Mouse (Mus musculus) c-Kit-positive CD71-positive TER-119-negative erythroid progenitor cells, embryonic 14.5 days (primary cell): ENCODE data around the gene Wdr24.
A peak's percentile ranks its signal among the peaks of the same experiment; 100 is the strongest.
"Not testable (repeated sequence)": the region's sequence is repeated elsewhere in the genome, so short reads cannot be mapped to it uniquely, and the experiment has no call there.

Experiments
- DNase-seq: peaks from one replicate; pipeline ENCODE4 v3.0.0-alpha.2; 2013; ENCODE audit warnings: low read depth

Gene Wdr24

DNA sequence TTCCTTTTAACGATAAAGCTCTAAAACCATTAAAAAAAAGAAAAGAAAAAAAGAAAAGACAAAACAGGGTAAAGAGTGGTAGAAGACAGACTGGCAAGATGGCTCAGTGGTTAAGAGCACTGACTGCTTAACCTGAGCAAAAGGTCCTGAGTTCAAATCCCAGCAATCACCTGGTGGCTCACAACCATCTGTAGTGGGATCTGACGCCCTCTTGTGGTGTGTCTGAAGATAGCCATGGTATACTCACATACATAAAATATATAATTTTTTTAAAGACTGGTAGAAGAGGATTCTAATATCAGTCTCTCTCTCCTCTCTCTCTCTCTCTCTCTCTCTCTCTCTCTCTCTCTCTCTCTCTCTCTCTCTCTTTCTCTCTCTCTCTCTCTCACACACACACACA is 16.0 kb upstream of the Wdr24 start:
- DNase-seq, result not testable (repeated sequence)

DNA sequence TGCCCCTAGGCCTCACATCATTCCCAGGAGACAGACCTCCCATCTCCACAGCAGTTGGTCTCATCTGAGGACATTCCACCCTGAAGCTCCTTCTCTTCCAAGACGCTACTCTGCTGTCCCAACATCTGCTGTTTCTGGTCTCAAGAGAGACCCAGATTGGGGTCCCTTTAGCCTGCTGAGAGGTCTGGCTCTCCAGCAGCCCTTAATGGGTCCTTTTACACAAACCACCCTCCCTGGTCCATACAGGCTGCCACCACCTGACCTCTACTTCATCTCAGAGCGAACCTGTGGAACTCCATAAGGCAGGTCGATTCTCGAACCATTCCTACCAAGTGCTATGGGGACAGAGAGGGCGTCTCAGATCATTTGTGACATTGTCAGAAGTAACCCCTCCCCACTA is 15.4 kb upstream of the Wdr24 start:
- DNase-seq, result no peak

DNA sequence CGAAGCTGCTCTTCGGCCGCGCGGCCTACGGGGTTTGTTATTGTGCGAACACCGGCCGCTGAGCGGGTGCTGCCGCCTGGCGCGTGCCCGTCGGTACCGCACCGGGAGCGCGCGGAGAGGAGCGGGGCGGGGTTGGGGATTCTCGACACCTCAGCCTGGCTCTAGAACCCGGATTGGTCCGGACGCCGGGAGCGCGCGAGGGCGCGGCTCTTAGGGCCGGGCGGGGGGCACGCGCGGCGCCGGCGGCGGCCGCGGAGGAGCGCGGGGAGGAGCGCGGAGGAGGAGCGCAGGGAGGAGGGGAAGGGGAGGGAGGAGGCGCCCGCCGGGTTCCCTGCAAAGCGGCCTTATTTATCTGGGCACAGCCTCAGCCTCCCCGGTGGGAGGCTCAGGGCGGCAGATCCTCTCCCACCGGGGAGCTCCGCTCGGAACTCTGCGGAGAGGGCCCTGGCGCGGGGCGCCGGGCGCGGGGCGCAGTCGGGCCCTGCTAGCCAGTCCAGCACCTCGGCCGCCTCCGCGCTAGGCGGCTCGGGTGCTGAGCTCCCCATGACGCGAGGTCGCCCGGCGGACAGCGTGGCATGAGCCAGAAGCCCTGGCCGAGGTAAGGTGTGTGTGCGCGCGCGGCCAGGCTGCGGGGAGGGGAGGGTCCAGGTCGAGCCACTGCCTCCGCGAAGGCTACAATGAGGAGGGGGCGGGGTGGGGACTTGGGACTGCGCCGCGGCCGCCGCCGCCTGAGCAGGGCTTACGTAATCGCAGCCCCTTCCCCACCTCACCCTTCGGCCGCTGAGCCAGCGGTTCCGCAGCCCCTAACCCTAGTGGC is 14.4 kb upstream of the Wdr24 start, which contains the start of gene Fbxl16:
Gene Fbxl16 (plus strand): TSS at position 297 of the 817 bp plus-strand sequence.
- no peak for DNase-seq

DNA sequence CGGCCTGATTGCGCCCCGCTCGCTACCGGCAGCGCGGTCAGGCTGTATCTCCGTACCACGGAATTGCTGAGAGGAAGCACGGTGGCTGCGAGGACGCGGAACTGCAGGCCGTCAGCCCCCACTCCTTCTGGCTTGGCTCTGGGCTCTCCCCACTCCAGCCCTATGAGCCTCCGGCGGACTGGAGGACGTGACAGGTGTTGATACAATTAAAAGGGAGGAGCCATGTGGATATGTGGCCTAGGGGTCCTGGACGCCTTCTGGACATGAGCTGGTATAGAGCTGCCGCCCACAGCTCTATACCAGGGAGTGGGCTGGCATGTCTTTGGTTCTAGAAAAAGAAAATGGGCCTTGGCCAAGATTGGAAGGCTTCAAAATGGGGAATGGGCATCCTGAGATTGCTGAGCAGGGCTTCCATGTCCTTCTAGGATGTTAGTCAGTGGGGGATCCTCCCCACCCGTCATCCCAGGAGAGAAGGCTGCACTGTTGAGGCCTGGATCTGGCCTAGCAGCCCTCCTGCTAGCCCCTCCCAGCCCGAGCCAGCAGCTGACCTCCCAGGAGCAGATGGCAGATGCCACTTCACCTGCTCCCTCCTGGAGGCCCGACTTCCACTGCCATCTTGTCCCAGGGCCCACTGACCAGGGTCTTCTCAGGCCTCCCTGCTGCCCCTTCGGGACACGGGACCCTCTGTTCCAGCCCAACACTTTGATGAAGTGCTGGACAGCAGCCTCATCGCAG is 13.7 kb upstream of the Wdr24 start:
- no peak for DNase-seq

DNA sequence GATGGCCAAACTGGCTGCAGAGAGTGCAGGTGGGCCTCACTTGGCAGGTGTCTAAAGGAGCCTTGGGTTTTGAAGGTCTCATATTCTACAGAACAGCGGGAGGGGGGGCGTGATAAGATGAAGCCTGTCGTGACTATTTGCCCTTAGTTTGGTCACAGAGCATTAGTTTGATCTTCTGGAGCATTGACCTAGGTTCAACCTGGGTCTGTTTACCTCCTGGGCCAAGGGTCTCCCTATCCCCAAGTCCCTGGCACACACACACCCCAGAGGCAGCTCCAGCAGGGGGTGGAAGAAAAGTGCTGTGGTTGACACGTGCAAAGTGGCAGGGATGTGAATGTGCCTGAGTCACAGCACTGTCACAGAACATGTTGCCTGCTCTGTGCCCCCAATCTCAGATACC is 12.5 kb upstream of the Wdr24 start:
- no peak for DNase-seq

DNA sequence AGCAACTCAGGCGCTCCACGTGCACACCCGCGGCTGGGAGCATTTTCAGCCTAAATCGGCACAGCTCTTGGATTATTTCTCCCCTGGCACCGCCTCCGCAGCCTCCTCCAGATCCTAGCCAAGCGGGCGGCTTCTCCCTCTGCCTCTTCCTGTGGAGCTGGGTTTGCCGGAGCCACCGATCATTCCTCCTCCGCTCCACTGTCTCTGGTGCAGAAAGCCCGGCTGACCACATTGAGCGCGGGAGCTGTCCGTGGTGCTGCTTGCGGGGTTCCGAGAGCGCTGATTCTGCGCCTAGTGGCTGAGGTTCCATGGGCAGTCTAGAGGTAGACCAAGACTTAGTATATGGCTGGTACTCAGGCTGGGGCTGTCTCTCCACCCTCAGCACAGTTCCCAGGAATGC is 10.0 kb upstream of the Wdr24 start:
- peak; percentile 71 for DNase-seq

DNA sequence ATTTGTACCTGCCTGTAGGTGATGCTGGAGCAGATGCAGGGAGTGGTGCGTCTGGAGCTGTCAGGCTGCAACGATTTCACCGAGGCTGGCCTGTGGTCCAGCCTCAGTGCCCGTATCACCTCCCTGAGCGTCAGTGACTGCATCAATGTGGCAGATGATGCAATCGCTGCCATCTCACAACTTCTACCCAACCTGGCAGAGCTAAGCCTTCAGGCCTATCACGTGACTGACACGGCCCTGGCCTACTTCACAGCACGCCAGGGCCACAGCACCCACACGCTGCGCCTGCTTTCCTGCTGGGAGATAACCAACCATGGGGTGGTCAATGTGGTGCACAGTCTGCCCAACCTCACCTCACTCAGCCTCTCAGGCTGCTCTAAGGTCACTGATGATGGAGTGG is 5.8 kb upstream of the Wdr24 start:
- no peak for DNase-seq

DNA sequence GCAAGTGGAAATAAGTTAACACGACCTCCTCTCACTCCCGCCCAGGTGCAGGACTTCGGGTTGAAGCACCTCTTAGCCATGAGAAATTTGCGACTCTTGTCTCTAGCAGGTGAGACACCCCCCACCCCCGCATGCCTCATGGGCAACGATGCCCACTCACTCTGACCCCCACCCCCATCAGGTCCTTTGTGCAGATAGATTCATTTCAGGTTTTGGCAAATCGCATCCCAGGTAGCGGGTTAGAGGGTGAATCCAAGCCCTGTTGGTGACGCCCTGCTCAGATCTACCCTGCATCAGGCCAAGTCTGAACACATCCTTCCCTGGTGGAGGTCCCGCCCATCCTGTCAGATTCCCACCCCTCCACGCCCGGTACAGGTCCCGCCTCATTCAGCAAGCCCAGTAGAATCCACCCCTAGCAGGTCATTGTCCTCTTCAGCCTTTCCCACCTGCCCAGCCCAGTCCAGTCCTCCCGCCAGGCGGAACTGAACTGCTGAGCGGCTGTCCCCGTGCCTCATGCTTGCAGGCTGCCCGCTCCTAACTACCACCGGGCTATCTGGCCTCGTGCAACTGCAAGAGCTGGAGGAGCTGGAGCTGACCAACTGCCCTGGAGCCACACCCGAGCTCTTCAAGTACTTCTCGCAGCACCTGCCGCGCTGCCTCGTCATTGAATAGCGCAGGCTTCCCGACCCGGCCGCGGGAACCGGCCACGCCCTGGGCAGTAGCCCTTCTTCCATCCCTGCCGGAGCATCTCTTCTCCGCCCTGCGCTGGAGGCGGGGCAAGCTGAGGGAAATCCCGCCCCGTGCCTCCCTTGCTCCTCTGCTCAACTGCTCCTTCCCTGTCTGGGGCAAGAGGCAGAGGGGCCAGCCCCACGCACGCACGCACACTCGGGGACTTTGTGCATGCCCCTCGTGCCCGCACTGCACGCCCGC is 4.3 kb upstream of the Wdr24 start:
- no peak for DNase-seq

DNA sequence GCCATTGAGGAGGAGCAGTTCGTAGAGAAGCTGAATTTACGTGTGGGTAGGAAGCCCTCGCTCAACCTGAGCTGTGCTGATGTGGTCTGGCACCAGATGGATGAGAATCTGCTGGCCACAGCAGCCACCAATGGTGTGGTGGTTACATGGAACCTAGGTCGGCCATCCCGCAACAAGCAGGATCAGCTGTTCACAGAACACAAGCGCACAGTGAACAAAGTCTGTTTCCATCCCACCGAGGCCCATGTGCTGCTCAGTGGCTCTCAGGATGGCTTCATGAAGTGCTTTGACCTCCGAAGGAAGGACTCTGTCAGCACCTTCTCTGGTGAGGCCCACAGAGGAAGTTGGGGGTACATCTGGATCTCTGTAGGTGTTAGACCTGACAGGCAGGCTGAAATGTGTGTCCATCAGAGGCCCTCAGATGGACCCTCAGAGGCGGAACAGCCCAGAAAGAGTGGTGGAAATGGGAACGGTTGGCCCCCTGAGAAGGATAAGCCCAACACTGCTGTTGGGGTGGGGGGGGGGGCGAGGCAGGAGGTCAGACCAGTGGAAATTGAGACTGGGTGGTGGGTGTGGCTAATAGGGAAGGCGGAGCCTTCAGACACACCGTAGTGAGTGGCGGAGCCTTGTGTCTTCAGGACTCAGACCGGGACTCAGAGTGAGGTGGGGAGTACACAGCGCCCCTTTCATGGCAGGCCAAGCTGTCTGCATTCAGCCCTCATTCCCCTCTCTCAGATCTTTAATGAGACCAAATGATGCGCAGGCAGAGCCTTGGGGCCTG is 1.1 kb downstream of the Wdr24 start:
- DNase-seq, result no peak

DNA sequence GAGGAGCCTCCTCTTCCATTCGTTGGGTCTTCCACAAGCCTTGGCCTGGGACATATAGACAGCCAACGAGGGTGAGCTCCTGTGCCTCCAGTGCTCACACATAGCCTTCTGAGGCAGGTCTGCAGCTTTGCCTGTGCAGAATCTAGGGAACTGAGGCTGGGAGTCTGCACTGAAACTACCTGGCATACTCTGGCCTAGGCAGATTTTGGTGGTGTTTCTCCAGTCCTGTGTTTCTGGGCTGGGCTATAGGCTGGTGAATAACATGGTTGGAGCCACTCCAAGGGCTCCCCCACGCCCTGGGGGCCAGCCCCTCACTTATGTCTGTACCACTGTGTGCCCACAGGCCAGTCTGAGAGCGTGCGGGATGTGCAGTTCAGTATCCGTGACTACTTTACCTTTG is 1.9 kb downstream of the Wdr24 start:
- no peak for DNase-seq

DNA sequence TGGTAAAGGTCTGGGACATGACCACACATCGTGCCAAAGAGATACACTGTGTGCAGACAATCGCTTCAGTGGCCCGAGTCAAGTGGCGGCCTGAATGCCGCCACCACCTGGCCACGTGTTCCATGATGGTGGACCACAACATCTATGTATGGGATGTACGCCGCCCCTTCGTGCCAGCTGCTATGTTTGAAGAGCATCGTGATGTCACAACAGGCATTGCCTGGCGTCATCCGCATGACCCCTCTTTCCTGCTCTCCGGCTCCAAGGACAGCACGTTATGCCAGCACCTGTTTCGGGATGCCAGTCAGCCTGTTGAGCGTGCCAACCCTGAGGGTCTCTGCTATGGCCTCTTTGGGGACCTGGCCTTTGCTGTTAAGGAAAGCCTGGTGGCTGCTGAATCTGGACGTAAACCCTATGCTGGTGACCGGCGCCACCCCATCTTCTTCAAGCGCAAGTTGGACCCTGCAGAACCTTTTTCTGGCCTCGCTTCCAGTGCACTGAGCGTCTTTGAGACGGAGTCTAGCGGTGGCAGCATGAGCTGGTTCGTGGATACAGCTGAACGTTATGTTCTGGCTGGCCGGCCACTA is 2.6 kb downstream of the Wdr24 start:
- no peak for DNase-seq

DNA sequence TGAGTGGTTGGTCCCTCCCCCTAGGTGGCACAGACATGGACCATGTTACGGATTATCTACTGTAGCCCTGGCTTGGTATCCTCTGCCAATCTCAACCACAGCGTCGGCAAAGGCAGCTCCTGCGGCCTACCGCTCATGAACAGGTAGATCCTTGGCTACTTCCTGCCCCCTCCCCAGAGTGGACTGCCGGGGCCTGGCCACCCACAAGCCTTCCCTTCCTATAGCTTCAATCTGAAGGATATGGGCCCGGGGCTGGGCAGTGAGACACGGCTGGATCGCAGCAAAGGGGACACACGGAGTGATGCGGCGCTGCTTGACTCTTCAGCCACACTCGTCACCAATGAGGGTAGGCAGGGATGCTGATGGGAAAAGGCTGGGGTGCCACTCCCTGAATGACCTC is 3.6 kb downstream of the Wdr24 start:
- DNase-seq, result no peak

DNA sequence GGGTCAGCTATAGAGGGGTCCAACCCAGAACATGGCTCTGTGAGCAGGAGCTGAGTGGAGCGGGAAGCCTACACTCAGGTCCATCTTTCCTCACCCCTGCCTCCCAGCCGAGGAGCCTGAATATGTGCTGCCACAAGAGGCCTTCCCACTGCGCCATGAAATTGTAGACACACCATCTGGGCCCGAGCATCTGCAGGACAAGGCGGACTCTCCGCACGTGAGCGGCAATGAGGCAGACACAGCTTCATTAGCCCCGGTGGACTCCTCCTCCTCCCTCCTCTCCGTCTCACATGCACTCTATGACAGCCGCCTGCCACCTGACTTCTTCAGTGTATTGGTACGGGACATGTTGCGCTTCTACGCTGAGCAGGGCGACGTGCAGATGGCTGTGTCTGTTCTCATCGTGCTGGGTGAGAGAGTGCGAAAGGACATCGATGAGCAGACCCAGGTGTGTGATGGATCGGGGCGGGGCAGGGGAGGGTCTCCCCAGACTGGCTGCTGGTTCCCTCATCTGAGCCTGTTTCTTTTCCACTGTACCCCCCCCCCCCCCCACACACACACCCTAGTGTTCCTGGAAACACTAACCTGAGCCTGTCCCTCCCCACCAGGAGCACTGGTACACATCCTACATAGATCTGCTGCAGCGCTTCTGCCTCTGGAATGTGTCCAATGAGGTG is 4.3 kb downstream of the Wdr24 start:
- no peak for DNase-seq

DNA sequence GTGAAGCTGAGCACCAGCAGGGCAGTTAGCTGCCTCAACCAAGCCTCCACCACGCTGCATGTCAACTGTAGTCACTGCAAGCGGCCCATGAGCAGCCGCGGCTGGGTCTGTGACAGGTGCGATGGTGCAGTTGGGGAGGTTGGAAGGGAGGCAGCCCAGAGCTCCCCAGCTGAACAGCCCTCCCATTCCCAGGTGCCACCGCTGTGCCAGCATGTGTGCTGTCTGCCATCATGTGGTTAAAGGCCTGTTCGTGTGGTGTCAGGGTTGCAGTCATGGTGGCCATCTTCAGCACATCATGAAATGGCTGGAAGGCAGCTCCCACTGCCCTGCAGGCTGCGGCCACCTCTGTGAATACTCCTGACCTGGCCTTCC is 4.8 kb downstream of the Wdr24 start:
- no peak for DNase-seq

DNA sequence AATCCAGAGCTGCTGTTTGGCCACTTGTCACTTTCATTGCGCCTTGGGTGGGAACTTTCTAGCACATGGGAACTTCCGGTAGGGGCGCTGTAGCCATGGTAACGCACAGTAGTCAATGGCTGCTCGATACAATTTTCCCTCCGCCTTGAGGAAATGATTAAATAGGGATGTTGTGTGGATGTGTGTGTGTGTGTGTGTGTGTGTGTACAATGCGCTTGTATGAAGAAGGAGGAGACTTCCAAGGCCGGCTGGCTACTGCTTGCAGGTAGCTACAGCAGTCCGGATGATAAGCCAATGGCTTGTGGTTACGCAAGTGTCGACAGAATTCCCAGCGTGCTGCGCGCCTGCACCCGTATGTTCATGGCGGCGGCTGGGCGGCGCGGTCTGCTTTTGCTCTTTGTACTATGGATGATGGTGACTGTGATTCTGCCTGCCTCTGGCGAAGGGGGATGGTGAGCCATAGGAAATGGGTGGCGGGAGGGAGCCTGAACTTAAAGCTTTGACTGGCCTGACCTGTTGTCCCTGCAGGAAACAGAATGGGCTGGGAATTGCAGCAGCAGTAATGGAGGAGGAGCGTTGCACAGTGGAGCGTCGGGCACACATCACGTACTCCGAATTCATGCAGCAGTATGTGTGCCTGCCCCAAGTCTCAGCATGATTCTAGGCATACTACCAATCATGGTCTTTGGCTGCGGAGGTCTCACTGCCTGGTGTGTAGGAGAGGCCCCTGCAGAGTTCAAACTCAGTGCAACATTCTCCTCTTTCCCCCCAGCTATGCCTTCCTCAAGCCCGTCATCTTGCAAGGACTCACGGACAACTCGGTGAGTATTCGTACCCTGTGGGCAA is 5.5 kb downstream of the Wdr24 start, which contains the start of gene Jmjd8:
Gene Jmjd8 (plus strand): TSS at position 156 of the 846 bp plus-strand sequence.
- peak; percentile 69 for DNase-seq

DNA sequence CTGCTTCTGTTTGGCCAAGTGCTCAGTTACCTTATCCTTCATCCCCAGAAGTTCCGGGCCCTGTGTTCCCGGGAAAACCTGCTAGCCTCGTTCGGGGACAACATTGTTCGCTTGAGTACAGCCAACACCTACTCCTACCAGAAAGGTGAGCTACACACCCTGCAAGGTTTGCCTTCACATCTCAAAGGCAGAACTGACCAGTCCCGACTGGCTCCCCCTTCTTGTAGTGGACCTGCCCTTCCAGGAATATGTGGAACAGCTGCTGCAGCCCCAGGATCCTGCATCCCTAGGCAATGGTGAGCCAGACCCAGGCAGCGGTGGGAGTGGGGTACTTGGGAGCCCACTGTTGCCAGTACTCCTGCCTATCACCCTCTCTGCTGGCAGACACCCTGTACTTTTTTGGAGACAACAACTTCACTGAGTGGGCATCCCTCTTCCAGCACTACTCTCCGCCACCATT is 6.2 kb downstream of the Wdr24 start:
- no peak for DNase-seq

DNA sequence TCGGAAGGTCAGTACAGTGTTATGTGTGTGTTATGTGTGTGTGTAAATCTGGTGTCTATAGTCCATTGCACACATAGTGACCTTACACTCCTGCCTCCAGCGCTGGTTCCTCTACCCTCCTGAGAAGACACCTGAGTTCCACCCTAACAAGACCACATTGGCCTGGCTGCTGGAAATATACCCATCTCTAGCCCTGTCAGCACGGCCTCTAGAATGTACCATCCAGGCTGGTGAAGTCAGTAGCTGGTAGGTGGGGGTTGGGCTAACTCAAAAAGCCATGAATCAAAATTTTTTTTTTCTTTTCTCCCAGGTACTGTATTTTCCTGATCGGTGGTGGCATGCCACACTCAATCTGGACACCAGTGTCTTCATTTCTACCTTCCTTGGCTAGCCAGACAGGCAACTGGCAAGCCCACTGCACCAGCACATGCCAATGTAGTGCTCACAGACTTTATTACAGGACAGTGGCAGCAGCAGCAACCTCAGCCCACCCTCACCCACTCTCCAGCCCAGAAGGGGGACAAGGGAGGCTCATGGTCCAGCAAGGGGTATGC is 6.8 kb downstream of the Wdr24 start:
- no peak for DNase-seq

DNA sequence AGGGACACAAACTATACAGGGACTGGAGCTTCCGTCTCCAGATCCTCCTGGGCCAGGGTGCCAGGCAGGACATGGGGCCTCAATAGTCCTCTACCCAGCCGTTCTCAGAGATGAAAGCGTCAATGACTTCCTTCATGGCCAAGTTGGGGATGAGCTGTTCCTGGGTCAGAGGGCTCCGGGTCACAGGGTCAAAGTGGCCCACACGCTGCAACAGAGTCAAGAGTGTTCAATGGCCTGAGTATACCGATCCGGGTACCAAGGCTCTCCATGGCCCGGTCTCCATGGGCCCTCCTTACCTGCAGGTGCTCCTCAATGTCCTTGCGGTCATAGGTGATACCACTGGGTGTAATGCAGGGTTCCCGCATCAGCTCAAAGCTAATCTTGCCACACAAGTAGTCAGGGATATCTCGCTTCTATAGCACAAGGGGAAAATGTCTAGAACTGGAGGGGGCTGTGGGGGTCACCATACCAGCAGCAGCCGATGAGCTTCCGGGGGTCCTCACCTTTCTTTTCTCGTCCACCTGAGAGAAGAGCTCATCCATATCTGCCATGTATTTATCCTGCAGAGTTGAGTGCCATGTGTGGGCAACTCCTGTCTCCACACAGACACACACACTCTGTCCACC is 7.5 kb downstream of the Wdr24 start:
- no peak for DNase-seq
